Mouse (Mus musculus) stomach, postnatal 0 days (tissue): ENCODE results near the gene Uhrf1. TPM values are rescaled to one million over a fixed set of nuclear protein-coding genes. Genes with fewer than 3 reads are reported as not detected.
A peak's percentile ranks its signal among the peaks of the same experiment; 100 is the strongest.

ENCODE experiments used
- ATAC-seq: fragments of 200-750 bp; cut with Nextera tagmentation; 2 replicates; pipeline ENCODE4 v1.8.0; 2017; ENCODE audit not compliant: low FRiP score, low TSS enrichment
- DNase-seq: peaks from one replicate; pipeline ENCODE4 v3.0.0-alpha.2; 2016; ENCODE audit warnings: low spot score
- H3K27ac ChIP-seq: fragments of 300-500 bp; sonication (generic); replicated peaks from 2 replicates; pipeline ENCODE4 v1.5.1; 2014; ENCODE audit warnings: mild to moderate bottlenecking, control low read depth
- H3K27me3 ChIP-seq: fragments of 300-500 bp; sonication (generic); 2 replicates; pipeline ENCODE4 v1.6.1; 2014; ENCODE audit warnings: low read length; ENCODE audit not compliant: control insufficient read depth, insufficient read depth
- H3K36me3 ChIP-seq: fragments of 300-500 bp; sonication (generic); 2 replicates; pipeline ENCODE4 v1.6.1; 2014; ENCODE audit warnings: low read length, mixed read lengths; ENCODE audit not compliant: control insufficient read depth, insufficient read depth
- H3K4me1 ChIP-seq: fragments of 300-500 bp; sonication (generic); replicated peaks from 2 replicates; pipeline ENCODE4 v1.6.1; 2014; ENCODE audit warnings: antibody characterized with exemption; ENCODE audit not compliant: control insufficient read depth, insufficient read depth
- H3K4me2 ChIP-seq: fragments of 300-500 bp; sonication (generic); replicated peaks from 2 replicates; pipeline ENCODE4 v1.6.1; 2014; ENCODE audit warnings: low read depth, mild to moderate bottlenecking, control low read depth, moderate library complexity
- H3K4me3 ChIP-seq: fragments of 300-500 bp; sonication (generic); 2 replicates; pipeline ENCODE4 v1.5.1; 2014; ENCODE audit warnings: low read depth, low read length, control low read depth
- H3K9ac ChIP-seq: fragments of 300-500 bp; sonication (generic); 2 replicates; pipeline ENCODE4 v1.6.1; 2014; ENCODE audit warnings: mild to moderate bottlenecking, low read length, control low read depth, mixed read lengths
- H3K9me3 ChIP-seq: fragments of 300-500 bp; sonication (generic); 2 replicates; pipeline ENCODE4 v1.6.1; 2016; ENCODE audit warnings: low read length; ENCODE audit not compliant: control insufficient read depth
- CTCF ChIP-seq: IDR thresholded peaks from 2 replicates; pipeline ENCODE4 v1.5.1; 2016; ENCODE audit warnings: antibody characterized with exemption, low read depth, mild to moderate bottlenecking, moderate library complexity
- EP300 ChIP-seq: optimal IDR thresholded peaks from 2 replicates; pipeline ENCODE3; 2016; ENCODE audit warnings: antibody characterized with exemption
- WGBS: fragments of 180-500 bp; shearing (Covaris S2); extraction: QIAGEN DNeasy Blood & Tissue Kit; methylation state at CpG from one replicate; pipeline ENCODE4 v1.1.7; 2014; 5-methylcytosine and 5-hydroxymethylcytosine counted together
- polyA plus RNA-seq: library from polyadenylated mRNA; unstranded; fragments of >200 nt; fragmentation: Nextera tagmentation; extraction: Ambion mirVana; gene quantifications from 2 replicates; pipeline ENCODE4 v1.2.1, GENCODE M21; 2015

Gene Uhrf1
- 18.4 and 19.5 TPM in 2 replicates for polyA plus RNA-seq

DNA sequence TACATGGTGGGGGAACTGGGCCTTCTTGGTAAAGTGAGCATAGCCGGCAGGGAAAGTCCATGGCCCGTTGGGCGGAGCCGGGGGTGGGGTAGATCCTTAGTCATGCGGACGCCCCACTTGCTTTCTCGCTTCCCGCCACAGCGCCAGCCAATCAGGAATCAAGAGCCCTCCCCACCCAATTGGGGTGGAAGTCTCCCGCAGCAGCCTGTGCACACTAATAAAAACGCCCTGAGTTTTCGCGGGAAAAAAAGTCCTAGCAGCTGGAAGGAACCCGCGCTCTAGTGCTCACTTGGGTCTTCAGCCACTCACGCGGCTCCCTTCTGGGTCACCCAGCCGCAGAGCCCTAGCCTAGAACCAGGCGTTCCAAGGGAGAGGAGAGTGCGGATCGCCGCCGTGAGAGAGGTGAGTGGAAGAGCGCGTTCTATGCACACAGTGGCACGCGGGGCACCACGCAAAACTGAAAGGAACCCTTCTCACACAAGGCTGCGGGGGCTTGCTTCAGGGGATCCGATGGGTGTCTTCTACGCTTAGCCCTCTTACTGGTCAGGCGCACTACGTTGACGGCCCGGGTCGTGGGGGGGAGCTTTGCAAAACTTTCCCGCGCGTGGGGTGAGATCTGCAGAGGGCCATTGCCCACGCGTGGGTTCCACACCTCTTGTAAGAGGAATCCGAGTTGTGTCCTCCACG is at the start of gene Uhrf1:
TSS of gene Uhrf1 (plus strand) at position 162 of the 687 bp plus-strand sequence.
- H3K36me3 ChIP-seq: no peaks in the 10 kb centered on the region
- DNase-seq (peak; percentile 88), ATAC-seq (peak; percentile 69)
- WGBS: under 1% methylated on average over 43 of the region's 43 CpGs
- TF ChIP-seq EP300 (no peak), CTCF (no peak)
- peak within 1 kb of the TSS; percentile 97 for H3K4me2 ChIP-seq
- H3K27ac ChIP-seq: peak within 1 kb of the TSS; percentile 83
- H3K4me3 ChIP-seq: peak within 1 kb of the TSS; percentile 70
- peaks cover 5% of the 10 kb centered on the region; the same call in 1 of the 2 replicates for H3K4me1 ChIP-seq
- H3K27me3 ChIP-seq: no peaks in the 10 kb centered on the region
- peak within 1 kb of the TSS; percentile 70 for H3K9ac ChIP-seq
- H3K9me3 ChIP-seq: no peaks in the 10 kb centered on the region

DNA sequence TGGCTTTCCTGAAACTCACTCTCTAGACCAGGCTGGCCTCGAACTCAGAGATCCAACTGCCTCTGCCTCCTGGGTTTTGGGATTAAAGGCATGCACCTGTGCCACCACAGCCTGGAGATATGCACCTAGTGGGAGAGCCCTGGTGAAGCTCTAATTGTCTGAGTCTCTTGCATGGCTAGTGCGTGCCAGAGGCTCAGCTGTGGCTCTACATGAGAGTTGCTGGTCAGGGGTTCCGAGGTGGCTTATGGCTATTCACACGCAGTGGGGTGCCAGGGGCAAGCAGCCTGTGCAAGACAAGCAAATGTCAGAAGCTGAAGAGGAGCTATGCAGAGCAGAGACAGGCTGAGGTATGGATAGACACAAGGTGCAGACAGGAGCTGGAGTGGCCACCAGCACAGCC is 48.4 kb upstream of the Uhrf1 start:
- ATAC-seq (no peak), DNase-seq (no peak)
- TF ChIP-seq EP300 (no peak), CTCF (no peak)
- 87% methylated on average over 4 of the region's 4 CpGs for WGBS
- Histone ChIP-seq H3K9me3 (no peaks in the 10 kb centered on the region), H3K27ac (no peak overlapping the region), H3K36me3 (peaks cover 6% of the 10 kb centered on the region), H3K4me3 (no peak overlapping the region), H3K27me3 (no peaks in the 10 kb centered on the region), H3K9ac (no peak overlapping the region), H3K4me1 (peaks cover 3% of the 10 kb centered on the region; the same call in 1 of the 2 replicates), H3K4me2 (no peak overlapping the region)

DNA sequence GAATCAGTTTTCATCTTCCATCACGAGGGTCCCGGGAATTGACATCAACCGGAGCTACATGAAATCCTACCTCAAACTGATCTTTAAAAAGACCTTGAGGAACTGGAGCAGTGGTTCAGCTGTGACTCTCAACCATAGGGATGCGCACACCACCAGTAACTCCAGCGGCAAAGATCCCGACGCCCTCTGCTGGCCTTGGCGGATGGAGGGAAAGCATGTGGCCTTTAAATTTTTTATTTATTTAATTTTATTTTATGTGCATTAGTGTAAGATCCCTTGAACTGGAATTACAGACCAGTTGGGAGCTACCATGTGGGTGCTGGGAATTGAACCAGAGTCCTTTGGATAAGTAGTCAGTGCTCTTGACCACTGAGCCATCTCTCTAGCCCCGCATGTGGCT is 47.7 kb upstream of the Uhrf1 start:
- H3K27ac ChIP-seq: no peak overlapping the region; the same call in 1 of the 2 replicates
- peak overlapping the region; percentile 33; the same call in 1 of the 2 replicates for H3K4me2 ChIP-seq
- peak; percentile 19 for TF ChIP-seq EP300
- no peak for TF ChIP-seq CTCF
- ATAC-seq: no peak
- H3K4me1 ChIP-seq: peaks cover 3% of the 10 kb centered on the region; the same call in 1 of the 2 replicates
- 14% methylated on average over 9 of the region's 9 CpGs for WGBS
- peak overlapping the region; percentile 61 for H3K4me3 ChIP-seq
- no peak overlapping the region for H3K9ac ChIP-seq
- no peak for DNase-seq
- H3K27me3 ChIP-seq: no peaks in the 10 kb centered on the region
- H3K9me3 ChIP-seq: no peaks in the 10 kb centered on the region
- H3K36me3 ChIP-seq: peaks cover 10% of the 10 kb centered on the region

DNA sequence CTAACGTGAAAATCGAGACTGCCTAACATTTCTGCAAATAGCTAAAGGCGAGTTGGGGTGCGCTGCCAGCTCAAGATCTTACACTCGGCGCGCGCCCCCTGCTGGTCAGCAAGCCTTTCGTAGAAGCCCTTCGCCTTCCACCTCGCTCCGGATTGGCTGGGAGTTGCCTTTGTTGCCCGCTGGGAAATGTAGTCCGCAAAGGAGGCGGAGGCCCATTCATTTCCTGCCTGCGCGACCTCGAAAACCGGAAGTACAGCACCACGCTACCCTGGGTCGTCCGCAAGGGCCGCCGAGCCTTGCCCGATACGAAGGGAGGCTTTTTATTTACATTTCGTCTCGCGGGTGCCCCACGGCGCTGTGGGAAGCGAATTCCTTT is 47.3 kb upstream of the Uhrf1 start:
- WGBS: under 1% methylated on average over 32 of the region's 32 CpGs
- peak; percentile 90 for ATAC-seq
- peak; percentile 99 for DNase-seq
- TF ChIP-seq EP300 (no peak), CTCF (peak; percentile 95)
- peak overlapping the region; percentile 61 for H3K4me3 ChIP-seq
- H3K27ac ChIP-seq: peak overlapping the region; percentile 95
- H3K9me3 ChIP-seq: no peaks in the 10 kb centered on the region
- H3K36me3 ChIP-seq: peaks cover 10% of the 10 kb centered on the region
- H3K4me2 ChIP-seq: peak overlapping the region; percentile 71
- H3K4me1 ChIP-seq: peaks cover 3% of the 10 kb centered on the region; the same call in 1 of the 2 replicates
- peak overlapping the region; percentile 43; the same call in 1 of the 2 replicates for H3K9ac ChIP-seq
- no peaks in the 10 kb centered on the region for H3K27me3 ChIP-seq

DNA sequence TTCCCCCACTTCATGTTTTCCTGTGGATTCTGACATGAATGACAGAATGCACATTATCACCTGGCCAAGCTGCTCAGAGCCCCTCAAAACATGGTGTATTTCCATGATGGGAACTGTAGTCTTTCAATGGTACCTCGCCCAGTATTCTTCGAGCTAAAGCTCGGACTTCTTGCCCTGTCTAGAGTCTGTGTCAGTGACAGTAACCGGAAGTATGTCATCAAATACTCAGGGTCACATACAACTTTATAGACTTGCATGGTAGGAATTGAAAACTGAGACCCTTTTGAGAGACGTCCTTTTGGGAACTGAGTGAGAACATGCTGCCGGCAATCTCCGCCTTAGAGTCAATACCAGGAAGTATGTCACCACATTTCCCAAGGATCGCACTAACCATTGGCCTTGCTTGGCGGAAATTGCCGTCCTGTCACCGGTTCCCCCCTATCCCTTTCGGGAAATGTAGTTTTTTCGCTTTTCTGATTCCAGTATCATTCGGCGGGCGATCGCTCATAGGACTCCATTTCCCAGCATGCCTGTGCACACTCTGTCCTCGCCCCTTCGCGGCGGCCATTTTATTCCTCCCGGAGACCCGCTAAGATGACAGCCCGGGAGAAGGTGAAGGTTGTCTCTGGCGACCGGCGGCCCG is 46.8 kb upstream of the Uhrf1 start, which contains the start of gene Fem1a:
TSS of gene Fem1a (plus strand) at position 572 of the 643 bp plus-strand sequence.
- H3K9ac ChIP-seq: peak within 1 kb of the TSS; percentile 68
- peak within 1 kb of the TSS; percentile 61 for H3K4me3 ChIP-seq
- H3K27me3 ChIP-seq: no peaks in the 10 kb centered on the region
- peaks cover 3% of the 10 kb centered on the region; the same call in 1 of the 2 replicates for H3K4me1 ChIP-seq
- TF ChIP-seq CTCF (no peak), EP300 (no peak)
- ATAC-seq (peak; percentile 90), DNase-seq (peak; percentile 94)
- H3K27ac ChIP-seq: peak within 1 kb of the TSS; percentile 95
- no peaks in the 10 kb centered on the region for H3K9me3 ChIP-seq
- under 1% methylated on average over 28 of the region's 28 CpGs for WGBS
- H3K4me2 ChIP-seq: peak within 1 kb of the TSS; percentile 85
- peaks cover 10% of the 10 kb centered on the region for H3K36me3 ChIP-seq
